Mouse (Mus musculus) c-Kit-positive CD71-positive TER-119-negative erythroid progenitor cells, embryonic 14.5 days (primary cell): ENCODE results near the gene Defb10.
"Not testable (repeated sequence)": the region's sequence is repeated elsewhere in the genome, so short reads cannot be mapped to it uniquely, and the experiment has no call there.

Source experiments
- DNase-seq: peaks from one replicate; pipeline ENCODE4 v3.0.0-alpha.2; 2013; ENCODE audit warnings: low read depth

Defb10 gene

DNA sequence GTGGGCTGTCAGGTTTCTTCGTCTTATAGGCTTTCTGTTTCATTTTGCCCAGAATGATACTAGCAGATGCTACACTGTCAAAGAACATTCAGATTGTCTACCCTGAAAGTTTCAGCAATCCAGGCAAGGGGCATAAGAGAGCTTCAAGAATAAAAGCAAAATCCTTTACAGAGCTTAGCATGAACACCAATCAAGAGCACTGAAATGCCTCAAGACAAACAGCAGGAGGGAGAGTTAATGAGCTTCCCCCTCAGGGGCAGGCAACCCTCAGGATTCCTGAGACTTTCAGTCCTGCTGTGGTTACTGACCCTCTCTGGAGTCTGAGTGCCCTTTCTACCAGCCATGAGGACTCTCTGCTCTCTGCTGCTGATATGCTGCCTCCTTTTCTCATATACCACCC, at the start of gene Defb10:
TSS of gene Defb10 (plus strand) at position 316 of the 400 bp plus-strand sequence.
- DNase-seq = not testable (repeated sequence)

DNA sequence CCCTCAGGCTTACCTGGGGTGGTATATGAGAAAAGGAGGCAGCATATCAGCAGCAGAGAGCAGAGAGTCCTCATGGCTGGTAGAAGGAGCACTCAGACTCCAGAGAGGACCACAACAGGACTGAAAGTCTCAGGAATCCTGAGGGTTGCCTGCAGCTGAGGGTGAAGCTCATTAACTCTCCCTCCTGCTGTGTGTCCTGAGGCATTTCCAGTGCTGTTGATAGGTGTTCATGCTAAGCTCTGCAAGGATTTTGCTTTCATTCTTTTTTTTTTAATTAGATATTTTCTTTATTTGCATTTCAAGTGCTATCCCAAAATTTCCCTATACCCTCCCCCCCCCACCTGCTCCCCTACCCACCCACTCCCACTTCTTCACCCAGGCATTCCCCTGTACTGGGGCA, 26.6 kb downstream of the Defb10 start, which contains the start of gene Defb9:
TSS of gene Defb9 (minus strand) at position 101 of the 400 bp plus-strand sequence.
- not testable (repeated sequence) for DNase-seq

DNA sequence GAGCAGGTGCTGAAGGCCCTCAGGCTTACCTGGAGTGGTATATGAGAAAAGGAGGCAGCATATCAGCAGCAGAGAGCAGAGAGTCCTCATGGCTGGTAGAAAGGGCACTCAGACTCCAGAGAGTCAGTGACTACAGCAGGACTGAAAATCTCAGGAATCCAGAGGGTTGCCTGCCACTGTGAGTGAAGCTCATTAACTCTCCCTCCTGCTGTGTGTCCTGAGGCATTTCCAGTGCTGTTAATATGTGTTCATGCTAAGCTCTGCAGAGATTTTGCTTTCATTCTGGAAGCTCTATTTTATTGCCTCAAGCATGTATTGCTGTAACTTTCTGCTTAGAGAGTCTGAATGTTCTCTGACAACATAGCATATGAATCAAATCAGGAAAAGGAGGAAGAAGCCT, 47.6 kb downstream of the Defb10 start, which contains the start of gene Defb11:
TSS of gene Defb11 (minus strand) at position 123 of the 400 bp plus-strand sequence.
- DNase-seq = not testable (repeated sequence)
